In the genomic region with DNA sequence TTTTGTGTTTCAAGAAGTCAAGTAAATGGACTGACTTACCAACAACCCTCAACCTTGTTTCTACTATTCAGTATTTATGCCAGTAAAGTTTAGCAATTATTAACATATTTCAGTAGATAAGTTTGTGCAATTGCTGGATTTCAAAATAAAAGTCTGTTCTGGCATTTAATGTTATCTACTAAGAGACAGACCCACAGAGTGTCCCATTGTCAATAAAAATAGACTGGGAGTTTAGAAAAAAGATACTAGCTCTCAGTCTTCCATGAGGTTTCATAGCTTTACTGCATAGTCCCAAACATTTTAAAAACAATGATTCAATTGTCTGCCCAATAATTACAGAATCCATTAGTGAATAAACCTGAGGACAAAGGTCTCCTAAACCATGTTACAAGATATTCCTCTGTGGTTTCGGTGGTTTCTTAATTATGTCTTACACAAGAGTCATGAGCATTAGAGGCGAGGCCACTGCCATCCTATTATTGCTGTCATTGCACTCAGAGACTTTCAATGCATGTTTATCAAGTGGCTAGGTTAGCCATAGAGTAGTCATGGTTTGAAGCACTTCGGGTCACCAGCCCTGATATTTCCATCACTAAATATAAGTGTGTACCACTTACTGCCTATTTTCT, we compare ENCODE assay signal across 23 mouse cellular contexts. TPM values are rescaled to one million over a fixed set of nuclear protein-coding genes. Genes with fewer than 3 reads are reported as not detected.
DNase-seq lines count a peak whose midpoint lies in the region; ATAC-seq and TF ChIP-seq lines count a peak whose summit lies in the region.
"Had no signal": no experiment of that assay in that cellular context is flagged by ENCODE, and none has a peak within 500 bp of the region (broad histone marks: within the 10 kb centered on the region; RNA-seq: fewer than 3 reads in every experiment).

No protein-coding gene starts in this region.

- no peaks in the 10 kb centered on the region for H3K36me3 ChIP-seq in liver, adult 2 months (ENCODE audit: control insufficient read depth, insufficient read depth, low read length)
- no peaks in the 10 kb centered on the region for H3K36me3 ChIP-seq in intestine, embryonic 15.5 days
- no peaks in the 10 kb centered on the region for H3K36me3 ChIP-seq in liver, embryonic 16.5 days (ENCODE audit: control insufficient read depth, insufficient read depth)
- H3K36me3 ChIP-seq: forebrain, embryonic 10.5 days; heart, embryonic 13.5 days; neural tube, embryonic 13.5 days had no signal

- H3K4me1 ChIP-seq in liver, adult 2 months (ENCODE audit: control insufficient read depth, insufficient read depth, low read length): peaks cover 14% of the 10 kb centered on the region
- H3K4me1 ChIP-seq in intestine, embryonic 15.5 days (replicated peaks): no peaks in the 10 kb centered on the region; the same call in 1 of the 2 replicates
- H3K4me1 ChIP-seq in liver, embryonic 16.5 days (ENCODE audit: control insufficient read depth, low read depth, low read length): peaks cover 17% of the 10 kb centered on the region
- H3K4me1 ChIP-seq in lung, adult 2 months (ENCODE audit: control insufficient read depth, insufficient read depth, low read length): peaks cover under 1% of the 10 kb centered on the region; the same call in 1 of the 2 replicates

- H3K4me2 ChIP-seq in intestine, embryonic 15.5 days (replicated peaks): no peak overlapping the region
- no peak overlapping the region for H3K4me2 ChIP-seq in liver, embryonic 16.5 days (ENCODE audit: low read depth, low read length)
- H3K4me2 ChIP-seq: heart, embryonic 13.5 days; midbrain, embryonic 11.5 days; neural tube, embryonic 13.5 days had no signal

- 39% methylated on average over 3 of the region's 3 CpGs for WGBS in liver, adult 2 months
- 64% methylated on average over 3 of the region's 3 CpGs for WGBS in intestine, embryonic 15.5 days
- WGBS in liver, embryonic 16.5 days (ENCODE audit: insufficient replicate concordance): 32% methylated on average over 3 of the region's 3 CpGs
- WGBS in lung, adult 2 months: 79% methylated on average over 3 of the region's 3 CpGs

- ATAC-seq in intestine, embryonic 15.5 days: peak; percentile 82
- ATAC-seq in liver, embryonic 16.5 days (ENCODE audit: low read depth): no peak
- ATAC-seq: activated CD4-positive, CD25-positive, alpha-beta regulatory T cell, adult 4 months; hindbrain, embryonic 16.5 days had no signal

- H3K9ac ChIP-seq in liver, adult 2 months (ENCODE audit: low read depth, low read length): no peak overlapping the region
- no peak overlapping the region for H3K9ac ChIP-seq in intestine, embryonic 15.5 days
- H3K9ac ChIP-seq in liver, embryonic 16.5 days (ENCODE audit: low read depth, low read length): no peak overlapping the region
- H3K9ac ChIP-seq: heart, embryonic 13.5 days; neural tube, embryonic 13.5 days had no signal

- TF ChIP-seq POLR2A in liver, adult 2 months (IDR thresholded peaks at IDR 0.05; ENCODE audit: extremely low read depth, insufficient read depth, low read length): no peak
- no peak for TF ChIP-seq POLR2A in lung, adult 2 months (IDR thresholded peaks at IDR 0.05; ENCODE audit: borderline replicate concordance, extremely low read depth, low read depth, low read length)

- H3K27ac ChIP-seq in liver, adult 2 months (replicated peaks; ENCODE audit: insufficient read depth, low read depth, low read length): peak overlapping the region; percentile 65
- no peak overlapping the region for H3K27ac ChIP-seq in intestine, embryonic 15.5 days
- peak overlapping the region; percentile 48; the same call in 1 of the 2 replicates for H3K27ac ChIP-seq in liver, embryonic 16.5 days (ENCODE audit: low read length)
- H3K27ac ChIP-seq: forebrain, embryonic 10.5 days; heart, embryonic 13.5 days; layer of hippocampus, adult 2 months; neural tube, embryonic 13.5 days; stomach, postnatal 0 days had no signal

- no peak for TF ChIP-seq CTCF in liver, adult 2 months (IDR thresholded peaks at IDR 0.05; ENCODE audit: low read depth, low read length)
- TF ChIP-seq CTCF in lung, adult 2 months (IDR thresholded peaks at IDR 0.05; ENCODE audit: insufficient read depth, low read length): no peak

- H3K9me3 ChIP-seq in intestine, embryonic 15.5 days: no peaks in the 10 kb centered on the region
- no peaks in the 10 kb centered on the region for H3K9me3 ChIP-seq in liver, embryonic 16.5 days (replicated peaks; ENCODE audit: control insufficient read depth, low read length)
- H3K9me3 ChIP-seq: forebrain, embryonic 10.5 days; heart, embryonic 13.5 days; neural tube, embryonic 13.5 days had no signal

- H3K4me3 ChIP-seq in liver, adult 2 months (ENCODE audit: insufficient read depth, low read depth, low read length): no peak overlapping the region
- no peak overlapping the region for H3K4me3 ChIP-seq in intestine, embryonic 15.5 days (replicated peaks)
- no peak overlapping the region for H3K4me3 ChIP-seq in liver, embryonic 16.5 days (ENCODE audit: low read depth, low read length)
- no peak overlapping the region for H3K4me3 ChIP-seq in lung, adult 2 months (replicated peaks; ENCODE audit: extremely low read depth, low read depth, low read length)
- H3K4me3 ChIP-seq: forebrain, embryonic 10.5 days; heart, embryonic 13.5 days; layer of hippocampus, adult 2 months; neural tube, embryonic 13.5 days had no signal

- no peaks in the 10 kb centered on the region; the same call in 1 of the 2 replicates for H3K79me2 ChIP-seq in liver, adult 2 months (ENCODE audit: control insufficient read depth, insufficient read depth, low read length)

- H3K27me3 ChIP-seq in liver, adult 2 months (ENCODE audit: control insufficient read depth, insufficient read depth, low read length): no peaks in the 10 kb centered on the region
- no peaks in the 10 kb centered on the region for H3K27me3 ChIP-seq in intestine, embryonic 15.5 days (replicated peaks)
- no peaks in the 10 kb centered on the region for H3K27me3 ChIP-seq in liver, embryonic 16.5 days (ENCODE audit: control insufficient read depth, insufficient read depth, low read depth, low read length)
- H3K27me3 ChIP-seq: CH12.LX; heart, embryonic 13.5 days; neural tube, embryonic 13.5 days had no signal

- peak; percentile 92 for DNase-seq in liver, adult 2 months (ENCODE audit: extremely low read depth, low read depth, low spot score)
- DNase-seq in liver: no peak
- DNase-seq in layer of hippocampus, adult 11-12 months (ENCODE audit: low spot score): no peak
- DNase-seq in embryo, embryonic 9.5 days (ENCODE audit: extremely low spot score): no peak
- no peak for DNase-seq in spleen, postnatal 36 days (ENCODE audit: low spot score in 2 of 2)
- no peak for DNase-seq in lung, adult 2 months
- DNase-seq: adrenal gland, postnatal 36 days; cerebellum, adult 9-10 months; heart, postnatal 4 days; lung, postnatal 10 days; right cerebral cortex, postnatal 14 days; thymus, postnatal 14 days had no signal

RNA-seq across cellular contexts. Expression of gene Arl4a, which starts 14.7 kb away (rescaled TPM):
- 12.4 and 16.9 TPM in 2 replicates for total RNA-seq in liver, adult 2 months (2014; rRNA removed)
- polyA plus RNA-seq in liver, adult 2 months (2012; rRNA removed): 7.3 and 9.0 TPM in 2 replicates
- polyA plus RNA-seq in intestine, embryonic 15.5 days (2015; fragmentation: Nextera tagmentation; extraction: Ambion mirVana): 67.9 and 74.1 TPM in 2 replicates
- 92.3 and 93.3 TPM in 2 replicates for polyA plus RNA-seq in liver, embryonic 16.5 days (2015; fragmentation: Nextera tagmentation; extraction: Ambion mirVana)
- 7.6 and 7.7 TPM in 2 replicates for polyA plus RNA-seq in lung, adult 2 months (2012; rRNA removed)
